Mouse (Mus musculus) cerebral cortex, adult 2 months (tissue): ENCODE measurements around the gene Adrm1.

Experiments
- WGBS: fragments of 180-500 bp; shearing (Covaris S2); methylation state at CpG from one replicate; pipeline ENCODE4 v1.1.7; 2018; 5-methylcytosine and 5-hydroxymethylcytosine counted together

Gene Adrm1

GRCm38 (mm10) chr2:180170806-180171521 is at the start of gene Adrm1:
Adrm1 (plus strand) TSS chr2:180171485.
- WGBS = 4% methylated on average over 41 of the region's 41 CpGs

DNA sequence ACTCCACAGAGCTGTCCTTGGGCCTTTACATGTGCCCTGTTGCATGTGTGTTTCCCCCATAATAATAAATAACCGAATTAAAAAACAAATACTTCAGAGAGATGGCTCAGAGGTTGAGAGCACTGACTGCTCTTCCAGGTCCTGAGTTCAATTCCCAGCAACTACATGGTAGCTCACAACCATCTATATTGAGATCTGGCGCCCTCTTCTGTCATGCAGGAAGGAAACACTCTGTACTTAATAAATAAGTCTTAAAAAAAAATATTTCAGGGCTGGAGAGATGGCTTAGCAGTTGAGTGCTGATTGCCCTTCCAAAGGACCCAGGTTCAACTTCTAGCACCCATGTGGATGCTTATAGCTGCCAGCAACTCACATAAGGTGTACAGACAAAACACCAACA is 47.1 kb upstream of the Adrm1 start:
- 91% methylated on average over 2 of the region's 2 CpGs for WGBS

DNA sequence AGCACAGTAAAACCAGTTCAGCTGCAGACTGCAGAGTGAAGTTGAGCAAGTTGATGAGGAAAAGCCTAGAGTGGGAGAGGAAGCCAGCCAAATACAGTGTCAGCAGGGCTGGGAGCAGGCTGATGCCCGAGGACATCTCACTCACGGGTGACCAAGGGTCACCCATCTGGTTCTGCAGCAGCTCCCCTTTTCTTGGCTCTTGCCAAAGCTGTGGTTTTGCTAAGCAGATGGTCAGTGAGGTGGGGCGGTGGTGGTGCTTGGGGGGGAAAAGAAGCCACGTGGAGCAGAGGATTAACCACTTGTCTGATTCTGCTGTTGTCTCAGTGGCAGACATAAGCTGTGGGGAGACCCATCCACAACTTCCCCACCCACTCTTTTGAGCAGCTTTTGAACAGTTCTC is 45.1 kb upstream of the Adrm1 start:
- 14% methylated on average over 4 of the region's 4 CpGs for WGBS

GRCm38 (mm10) chr2:180127675-180128074 is 43.6 kb upstream of the Adrm1 start:
- 44% methylated on average over 1 of the region's 1 CpGs for WGBS

DNA sequence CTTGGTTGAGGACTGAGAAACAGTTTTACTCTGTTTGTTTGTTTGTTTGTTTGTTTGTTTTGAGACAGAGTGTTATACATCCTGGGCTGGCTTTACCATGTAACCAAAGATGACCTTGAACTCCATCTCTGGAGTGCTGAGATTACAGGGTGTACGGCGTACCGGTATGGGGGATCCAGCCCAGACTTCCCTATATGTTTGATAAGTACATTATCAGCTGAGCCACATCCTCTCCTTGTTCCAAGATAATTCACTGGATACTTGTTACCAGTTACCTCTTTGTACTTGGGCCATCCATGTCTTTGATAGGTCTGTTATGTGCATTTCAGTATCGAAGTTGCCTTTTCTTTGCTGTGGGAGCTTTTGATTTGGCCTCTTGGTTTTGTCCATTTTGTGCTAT is 38.1 kb upstream of the Adrm1 start:
- WGBS = 97% methylated on average over 4 of the region's 4 CpGs

DNA sequence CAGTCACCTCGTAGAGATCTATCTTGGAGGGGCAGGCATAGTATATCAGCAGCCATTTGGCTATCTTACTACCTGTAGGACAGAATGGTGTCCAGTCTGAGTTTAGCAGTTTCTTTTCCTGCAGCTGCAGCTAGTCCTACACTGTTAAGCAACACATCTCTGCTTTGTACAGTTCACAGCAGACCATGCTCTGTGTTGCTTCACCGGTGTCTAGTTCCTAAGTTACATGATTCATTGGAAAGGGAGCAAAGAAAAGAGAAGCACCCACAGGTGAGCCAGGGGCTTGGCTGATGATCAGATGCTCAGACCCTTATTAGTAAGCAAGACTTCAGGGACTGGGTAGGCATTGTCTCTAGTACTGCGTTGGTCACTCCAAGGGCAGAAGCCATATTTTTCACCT is 37.4 kb upstream of the Adrm1 start:
- WGBS = 90% methylated on average over 3 of the region's 3 CpGs

- WGBS = 71% methylated on average over 5 of the region's 5 CpGs
Observed at GRCm38 (mm10) chr2:180135414-180135813, 35.9 kb upstream of the Adrm1 start.

GRCm38 (mm10) chr2:180146091-180146490 is 25.2 kb upstream of the Adrm1 start:
- 88% methylated on average over 2 of the region's 2 CpGs for WGBS

DNA sequence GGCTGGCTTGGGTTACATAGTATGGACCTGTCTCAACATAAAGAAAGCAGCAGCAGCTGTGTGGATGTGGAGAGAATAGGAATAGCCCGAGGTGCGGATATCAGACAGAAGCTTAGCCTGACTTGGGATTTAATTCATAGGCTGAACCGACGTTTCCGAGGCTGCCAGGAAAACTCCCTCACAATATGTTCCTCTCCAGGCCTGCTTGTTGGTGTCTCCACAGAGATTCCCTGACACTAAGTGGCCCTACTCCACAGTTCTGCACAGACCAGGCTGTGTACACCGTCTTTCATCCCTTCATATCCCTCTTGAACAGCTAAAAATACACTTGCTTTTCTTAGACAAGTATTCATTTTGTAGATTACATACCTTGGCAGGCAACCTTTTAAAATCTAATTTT is 23.9 kb upstream of the Adrm1 start:
- 37% methylated on average over 6 of the region's 6 CpGs for WGBS

DNA sequence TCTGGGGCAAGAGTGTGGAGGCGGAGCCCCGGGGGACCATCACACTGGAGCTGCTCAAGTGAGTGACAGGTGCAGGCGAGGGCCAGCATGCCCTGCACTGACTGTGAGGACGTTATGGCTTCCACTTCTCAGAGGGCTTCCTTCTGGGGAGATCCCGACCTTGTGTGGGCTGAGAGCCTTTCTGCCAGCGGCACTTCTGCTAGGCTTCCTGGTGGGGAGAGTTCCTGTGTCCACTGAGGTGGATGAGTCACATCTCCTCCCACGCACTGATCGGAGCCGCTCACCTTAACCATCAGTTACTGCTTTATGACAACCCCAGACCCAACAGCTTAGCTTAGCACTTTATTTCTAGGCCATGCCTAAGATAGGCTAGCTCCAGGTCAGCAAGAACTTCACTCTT is 22.7 kb upstream of the Adrm1 start:
- 73% methylated on average over 9 of the region's 9 CpGs for WGBS

GRCm38 (mm10) chr2:180154796-180155195 is 16.5 kb upstream of the Adrm1 start:
- 52% methylated on average over 3 of the region's 3 CpGs for WGBS

GRCm38 (mm10) chr2:180158627-180159026 is 12.7 kb upstream of the Adrm1 start:
- 84% methylated on average over 3 of the region's 3 CpGs for WGBS

DNA sequence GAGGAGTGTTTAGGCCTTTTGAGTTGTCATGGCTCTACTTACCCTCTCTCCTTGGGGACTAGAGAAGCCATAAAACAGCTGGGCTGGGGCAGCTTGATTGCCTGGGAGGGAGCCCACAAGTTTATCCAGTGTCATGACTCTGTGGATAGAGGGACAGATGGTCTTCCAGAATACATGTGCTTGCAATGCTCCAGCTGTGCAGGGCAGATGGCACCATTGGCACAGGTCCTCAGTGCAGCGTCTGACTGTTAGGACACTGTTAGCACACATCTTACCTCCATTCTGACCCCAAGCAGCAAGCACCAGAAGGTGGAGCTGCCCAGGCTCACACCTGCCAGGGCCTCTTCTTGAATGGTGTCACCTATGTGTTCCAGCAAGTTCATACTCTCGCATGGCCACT is 5.4 kb upstream of the Adrm1 start:
- WGBS = 75% methylated on average over 2 of the region's 2 CpGs

- WGBS = 88% methylated on average over 2 of the region's 2 CpGs
Observed at GRCm38 (mm10) chr2:180166869-180167268, 4.4 kb upstream of the Adrm1 start.

DNA sequence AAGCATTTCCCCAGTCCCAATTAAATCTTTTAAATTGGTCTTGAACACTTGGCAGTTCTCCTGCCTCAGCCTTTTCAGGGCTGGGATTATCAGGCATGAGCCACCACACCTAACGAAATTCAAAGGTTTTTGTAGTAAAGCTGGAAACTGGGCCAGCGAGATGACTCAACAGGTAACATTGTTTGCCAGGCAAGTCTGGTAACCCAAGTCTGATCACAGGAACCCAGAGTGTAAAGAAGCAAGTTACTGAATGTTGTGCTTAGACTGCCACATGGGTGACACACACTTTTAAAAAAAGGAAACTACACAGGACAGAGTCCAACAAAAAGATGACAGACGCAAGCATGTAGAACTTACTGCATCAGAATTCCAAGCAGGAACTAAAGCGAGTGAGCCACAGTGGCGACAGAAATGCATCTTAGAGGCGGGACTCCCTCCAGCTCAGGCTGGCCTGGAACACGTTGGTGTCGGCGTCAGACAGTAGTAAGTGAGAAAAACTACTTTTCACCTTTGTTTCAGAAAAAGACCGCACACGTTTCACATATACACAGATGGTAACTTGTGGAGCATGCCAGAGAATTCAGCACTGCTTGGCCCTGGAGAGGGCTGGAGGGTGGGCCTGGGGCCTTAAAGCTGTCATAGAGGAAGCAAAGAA is 1.0 kb upstream of the Adrm1 start:
- WGBS = 47% methylated on average over 11 of the region's 11 CpGs

GRCm38 (mm10) chr2:180171522-180172070 is 311 bp downstream of the Adrm1 start:
- WGBS = under 1% methylated on average over 75 of the region's 80 CpGs

- WGBS = 2% methylated on average over 9 of the region's 9 CpGs
Observed at GRCm38 (mm10) chr2:180172152-180172551, 867 bp downstream of the Adrm1 start.

- 65% methylated on average over 4 of the region's 4 CpGs for WGBS
Observed at GRCm38 (mm10) chr2:180173163-180173562, 1.9 kb downstream of the Adrm1 start.

GRCm38 (mm10) chr2:180173711-180174110 is 2.4 kb downstream of the Adrm1 start:
- WGBS = 70% methylated on average over 8 of the region's 8 CpGs

DNA sequence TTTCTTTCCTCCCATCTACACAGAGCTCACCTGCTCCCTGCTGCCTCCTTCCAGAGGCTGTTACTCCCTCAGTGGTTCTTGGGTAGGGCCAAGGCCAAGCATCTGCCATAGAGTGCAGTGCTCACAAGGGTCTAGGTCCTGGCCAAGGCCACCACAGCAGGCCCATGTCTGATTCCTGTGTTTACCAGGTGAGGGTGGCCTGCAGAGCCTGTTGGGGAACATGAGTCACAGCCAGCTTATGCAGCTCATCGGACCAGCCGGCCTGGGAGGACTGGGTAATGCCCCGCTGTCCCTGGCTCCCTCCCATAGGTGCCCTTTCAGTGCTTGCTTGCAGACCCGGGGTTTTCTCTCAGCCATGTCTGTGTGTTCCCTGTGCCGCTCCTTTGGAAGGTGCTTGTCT is 2.8 kb downstream of the Adrm1 start:
- 87% methylated on average over 5 of the region's 5 CpGs for WGBS

DNA sequence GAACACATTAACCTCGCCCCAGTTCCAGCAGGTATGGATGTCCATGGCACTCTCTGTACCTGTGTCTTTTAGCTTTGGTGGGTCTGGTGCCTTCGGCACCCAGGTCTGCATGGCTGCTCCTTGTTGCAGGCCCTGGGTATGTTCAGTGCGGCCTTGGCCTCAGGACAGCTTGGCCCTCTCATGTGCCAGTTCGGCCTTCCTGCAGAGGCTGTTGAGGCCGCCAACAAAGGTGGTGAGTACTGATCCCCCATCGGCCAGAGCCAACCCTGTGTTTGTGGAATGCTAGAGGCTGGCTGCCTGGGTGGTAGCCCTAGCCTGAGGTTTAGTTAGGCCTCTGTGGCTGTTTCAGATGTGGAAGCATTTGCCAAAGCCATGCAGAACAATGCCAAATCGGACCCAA is 4.4 kb downstream of the Adrm1 start:
- WGBS = 90% methylated on average over 7 of the region's 7 CpGs

DNA sequence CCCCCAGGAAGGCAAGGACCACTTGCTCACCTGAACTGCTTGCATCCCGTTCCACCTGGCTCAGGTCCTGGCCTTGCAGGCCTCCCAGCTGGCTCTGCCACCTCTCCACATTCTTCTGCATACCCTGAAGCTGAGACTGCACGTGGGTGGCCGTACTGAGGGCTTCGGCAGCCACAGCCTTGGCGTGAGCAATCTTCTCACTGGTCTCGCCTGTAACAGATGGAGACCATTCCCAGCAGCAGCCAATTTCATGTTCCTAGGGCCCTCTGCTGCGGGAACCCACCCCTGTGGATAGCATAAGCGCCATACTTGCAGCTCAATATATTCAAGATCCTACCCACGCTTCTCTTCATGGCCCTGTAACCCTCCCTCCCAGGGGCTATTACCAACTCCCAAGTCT is 10.3 kb downstream of the Adrm1 start:
- 63% methylated on average over 9 of the region's 9 CpGs for WGBS
